Mouse (Mus musculus): ENCODE results near the gene Kcnip1.

DNA sequence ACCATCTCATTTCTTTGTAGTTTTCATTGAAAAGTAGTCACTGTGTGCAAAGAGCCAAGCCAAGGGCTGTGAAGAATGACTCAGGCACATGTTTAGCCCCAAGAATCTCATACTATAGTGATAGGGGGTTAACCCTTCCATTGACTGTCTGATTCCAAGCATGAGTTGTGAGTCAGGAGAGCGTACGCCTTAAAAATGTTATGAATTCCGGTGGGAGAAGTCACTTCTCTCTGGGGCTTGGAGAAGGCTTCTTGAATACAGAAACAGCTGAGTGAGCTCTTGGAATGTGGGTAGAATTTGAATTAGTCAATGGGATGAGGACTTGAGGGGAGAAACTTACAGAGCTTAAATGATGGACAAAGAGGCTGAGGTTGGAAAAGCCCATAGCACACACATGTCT, 153.9 kb downstream of the Kcnip1 start:
- TF ChIP-seq POLR2A (IDR thresholded peaks at IDR 0.05; ENCODE audit: control insufficient read depth, extremely low read depth, insufficient read depth, low read length, poor library complexity) (no peak), CTCF (IDR thresholded peaks at IDR 0.05; ENCODE audit: borderline replicate concordance, control insufficient read depth, extremely low read depth, insufficient read depth, low read length, poor library complexity) (no peak)
